ENCODE assay signal across 11 mouse cellular contexts in genomic region chr9:116146235-116146634, GRCm38 (mm10). TPM values are rescaled to one million over a fixed set of nuclear protein-coding genes. Genes with fewer than 3 reads are reported as not detected.
DNase-seq lines count a peak whose midpoint lies in the region; ATAC-seq lines count a peak whose summit lies in the region.
"Had no signal": no experiment of that assay in that cellular context is flagged by ENCODE, and none has a peak within 500 bp of the region (broad histone marks: within the 10 kb centered on the region; RNA-seq: fewer than 3 reads in every experiment).

No protein-coding gene starts in this region.

- no peak for ATAC-seq in embryonic facial prominence, embryonic 14.5 days (ENCODE audit: low read depth)
- ATAC-seq in hindbrain, embryonic 16.5 days, result no peak
- ATAC-seq in liver, embryonic 16.5 days (ENCODE audit: low read depth), result peak; percentile 24; the same call in 1 of the 2 replicates
- ATAC-seq in midbrain, embryonic 15.5 days (replicated peaks), result no peak

- 58% methylated on average over 9 of the region's 9 CpGs for WGBS in embryonic facial prominence, embryonic 14.5 days
- 56% methylated on average over 9 of the region's 9 CpGs for WGBS in hindbrain, embryonic 16.5 days
- WGBS in liver, embryonic 16.5 days (ENCODE audit: insufficient replicate concordance), result 23% methylated on average over 9 of the region's 9 CpGs
- 61% methylated on average over 9 of the region's 9 CpGs for WGBS in midbrain, embryonic 15.5 days

- H3K36me3 ChIP-seq in embryonic facial prominence, embryonic 14.5 days (ENCODE audit: control insufficient read depth, insufficient read depth, low read length), result 0 out of 2 replicates have a peak, but pooled peaks cover 3% of the 10 kb centered on the region
- H3K36me3 ChIP-seq in hindbrain, embryonic 16.5 days (ENCODE audit: control insufficient read depth, insufficient read depth, low read length), result no peaks in the 10 kb centered on the region
- H3K36me3 ChIP-seq in liver, embryonic 16.5 days (ENCODE audit: control insufficient read depth, insufficient read depth), result no peaks in the 10 kb centered on the region
- H3K36me3 ChIP-seq in midbrain, embryonic 15.5 days (replicated peaks), result no peaks in the 10 kb centered on the region

- 0 out of 2 replicates have a peak overlapping the region, but pooled peaks have one; percentile 3 for H3K9ac ChIP-seq in embryonic facial prominence, embryonic 14.5 days (ENCODE audit: low read depth, low read length)
- no peak overlapping the region for H3K9ac ChIP-seq in hindbrain, embryonic 16.5 days (ENCODE audit: low read depth, low read length)
- no peak overlapping the region for H3K9ac ChIP-seq in liver, embryonic 16.5 days (ENCODE audit: low read depth, low read length)
- no peak overlapping the region for H3K9ac ChIP-seq in midbrain, embryonic 15.5 days

- peak; percentile 15 for DNase-seq in adipocyte (ENCODE audit: low spot score)
- no peak for DNase-seq in embryonic facial prominence, embryonic 14.5 days (ENCODE audit: low spot score)
- no peak for DNase-seq in testis, postnatal 14 days (ENCODE audit: low spot score)
- DNase-seq in MN1 (ENCODE audit: low spot score), result no peak
- no peak for DNase-seq in left cerebral cortex, adult 18-20 months (ENCODE audit: low spot score in 2 of 2)
- DNase-seq: thymus, adult 18-20 months had no signal

- H3K4me2 ChIP-seq in embryonic facial prominence, embryonic 14.5 days (ENCODE audit: low read depth, low read length), result no peak overlapping the region
- H3K4me2 ChIP-seq in hindbrain, embryonic 16.5 days (ENCODE audit: low read length), result no peak overlapping the region
- no peak overlapping the region for H3K4me2 ChIP-seq in liver, embryonic 16.5 days (ENCODE audit: low read depth, low read length)
- H3K4me2 ChIP-seq in midbrain, embryonic 15.5 days, result no peak overlapping the region

- peak overlapping the region; percentile 54; the same call in 1 of the 2 replicates for H3K27ac ChIP-seq in embryonic facial prominence, embryonic 14.5 days (replicated peaks; ENCODE audit: low read depth, low read length)
- 0 out of 2 replicates have a peak overlapping the region, but pooled peaks have one; percentile 23 for H3K27ac ChIP-seq in hindbrain, embryonic 16.5 days (ENCODE audit: low read depth, low read length)
- peak overlapping the region; percentile 43; the same call in 1 of the 2 replicates for H3K27ac ChIP-seq in liver, embryonic 16.5 days (ENCODE audit: low read length)
- no peak overlapping the region for H3K27ac ChIP-seq in midbrain, embryonic 15.5 days

- peaks cover 14% of the 10 kb centered on the region for H3K4me1 ChIP-seq in embryonic facial prominence, embryonic 14.5 days (ENCODE audit: control insufficient read depth, insufficient read depth, low read length)
- peaks cover under 1% of the 10 kb centered on the region; the same call in 1 of the 2 replicates for H3K4me1 ChIP-seq in hindbrain, embryonic 16.5 days (ENCODE audit: control insufficient read depth, insufficient read depth, low read depth, low read length)
- H3K4me1 ChIP-seq in liver, embryonic 16.5 days (ENCODE audit: control insufficient read depth, low read depth, low read length), result peaks cover 8% of the 10 kb centered on the region
- H3K4me1 ChIP-seq in midbrain, embryonic 15.5 days, result peaks cover 7% of the 10 kb centered on the region

- no peak overlapping the region for H3K4me3 ChIP-seq in embryonic facial prominence, embryonic 14.5 days (ENCODE audit: low read depth, low read length)
- no peak overlapping the region for H3K4me3 ChIP-seq in hindbrain, embryonic 16.5 days (ENCODE audit: low read length)
- H3K4me3 ChIP-seq in liver, embryonic 16.5 days (ENCODE audit: low read depth, low read length), result no peak overlapping the region
- no peak overlapping the region for H3K4me3 ChIP-seq in midbrain, embryonic 15.5 days
- H3K4me3 ChIP-seq: erythroblast, embryonic 14.5 days; megakaryocyte, embryonic 14.5 days had no signal

- H3K27me3 ChIP-seq in embryonic facial prominence, embryonic 14.5 days (replicated peaks; ENCODE audit: control insufficient read depth, insufficient read depth, low read length), result no peaks in the 10 kb centered on the region
- H3K27me3 ChIP-seq in hindbrain, embryonic 16.5 days (replicated peaks; ENCODE audit: control insufficient read depth, insufficient read depth, low read length), result no peaks in the 10 kb centered on the region; the same call in 1 of the 2 replicates
- H3K27me3 ChIP-seq in liver, embryonic 16.5 days (ENCODE audit: control insufficient read depth, insufficient read depth, low read depth, low read length), result no peaks in the 10 kb centered on the region
- H3K27me3 ChIP-seq in midbrain, embryonic 15.5 days (replicated peaks), result no peaks in the 10 kb centered on the region
- H3K27me3 ChIP-seq: megakaryocyte, embryonic 14.5 days had no signal

- H3K9me3 ChIP-seq in embryonic facial prominence, embryonic 14.5 days (ENCODE audit: control insufficient read depth, low read length), result no peaks in the 10 kb centered on the region
- no peaks in the 10 kb centered on the region for H3K9me3 ChIP-seq in hindbrain, embryonic 16.5 days (ENCODE audit: control insufficient read depth, low read length)
- no peaks in the 10 kb centered on the region for H3K9me3 ChIP-seq in liver, embryonic 16.5 days (replicated peaks; ENCODE audit: control insufficient read depth, low read length)
- no peaks in the 10 kb centered on the region for H3K9me3 ChIP-seq in midbrain, embryonic 15.5 days
- H3K9me3 ChIP-seq: megakaryocyte, embryonic 14.5 days had no signal

RNA-seq across cellular contexts. Expression of gene Tgfbr2, which starts 28.9 kb away (rescaled TPM):
- 49.7 and 53.0 TPM in 2 replicates for polyA plus RNA-seq in embryonic facial prominence, embryonic 14.5 days (2014; fragmentation: Nextera tagmentation; extraction: Ambion mirVana)
- 8.4 and 10.5 TPM in 2 replicates for polyA plus RNA-seq in hindbrain, embryonic 16.5 days (2015; fragmentation: Nextera tagmentation; extraction: Ambion mirVana)
- polyA plus RNA-seq in liver, embryonic 16.5 days (2015; fragmentation: Nextera tagmentation; extraction: Ambion mirVana), result 5.9 and 7.5 TPM in 2 replicates
- total RNA-seq in left cerebral cortex, adult 18-20 months (2021), result 10 to 100 TPM; 12.4 to 13.1 TPM
- 8.5 and 9.0 TPM in 2 replicates for polyA plus RNA-seq in midbrain, embryonic 15.5 days (2015; fragmentation: Nextera tagmentation; extraction: Ambion mirVana)
